Mouse (Mus musculus) ovary, postnatal 14 days (tissue): ENCODE data around the gene Gm11444.

Experiments used
- DNase-seq: peaks from one replicate; pipeline ENCODE4 v3.0.0; 2022; ENCODE audit warnings: low spot score

The Gm11444 gene

DNA sequence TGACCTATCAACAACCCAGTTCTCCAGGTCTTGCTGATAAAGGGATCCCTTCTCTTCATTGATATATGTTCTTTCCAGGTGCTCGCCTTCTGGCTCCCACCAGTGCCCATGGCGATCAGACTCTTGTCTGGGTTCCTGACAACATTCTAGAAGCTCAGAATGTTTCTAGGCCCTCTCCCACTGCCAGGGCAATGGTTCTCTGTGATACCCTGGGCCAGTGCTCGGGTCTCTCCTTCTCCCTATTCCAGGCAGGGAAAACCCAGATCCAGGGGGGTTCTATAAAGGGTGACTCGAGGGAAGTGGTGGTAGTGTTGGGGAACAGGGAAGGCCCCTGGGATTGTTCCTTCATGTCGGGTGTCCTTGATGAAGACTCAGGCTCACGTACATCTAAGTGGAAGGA, at the start of gene Gm11444:
Gene Gm11444 (minus strand): TSS at position 101 of the 400 bp plus-strand sequence.
- DNase-seq = no peak

DNA sequence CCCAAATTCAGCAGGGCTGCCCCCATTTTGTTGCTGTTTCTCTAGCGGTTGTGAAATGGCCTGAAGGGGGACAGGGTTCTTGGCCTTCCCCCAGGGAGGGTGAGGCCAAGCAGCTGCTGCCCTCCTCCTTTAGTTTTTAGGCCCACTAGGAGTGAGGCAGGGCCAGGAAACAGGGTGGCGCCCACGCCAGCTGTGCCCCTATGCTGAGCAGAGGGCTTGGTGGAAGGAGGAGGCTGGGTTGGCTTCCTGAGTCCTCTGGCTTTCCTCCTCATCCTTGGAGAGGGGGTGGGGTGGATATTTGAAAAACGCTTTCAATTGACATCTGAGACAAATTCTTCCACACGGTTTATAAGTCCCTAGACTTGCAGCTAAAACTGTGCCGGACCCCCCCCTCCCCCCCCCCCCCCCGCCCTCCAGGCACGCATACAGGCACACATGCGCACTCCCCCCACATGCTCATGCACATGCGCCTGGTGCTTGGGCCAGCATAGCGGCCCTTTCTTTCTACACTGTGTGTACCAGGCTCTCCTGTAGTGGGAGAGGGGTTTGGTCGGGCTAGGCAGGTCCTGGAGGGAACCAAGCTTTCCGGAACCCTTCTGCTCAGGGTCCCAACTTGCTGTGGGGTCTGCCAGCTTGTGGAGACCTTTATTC, 46.3 kb upstream of the Gm11444 start:
- no peak for DNase-seq

DNA sequence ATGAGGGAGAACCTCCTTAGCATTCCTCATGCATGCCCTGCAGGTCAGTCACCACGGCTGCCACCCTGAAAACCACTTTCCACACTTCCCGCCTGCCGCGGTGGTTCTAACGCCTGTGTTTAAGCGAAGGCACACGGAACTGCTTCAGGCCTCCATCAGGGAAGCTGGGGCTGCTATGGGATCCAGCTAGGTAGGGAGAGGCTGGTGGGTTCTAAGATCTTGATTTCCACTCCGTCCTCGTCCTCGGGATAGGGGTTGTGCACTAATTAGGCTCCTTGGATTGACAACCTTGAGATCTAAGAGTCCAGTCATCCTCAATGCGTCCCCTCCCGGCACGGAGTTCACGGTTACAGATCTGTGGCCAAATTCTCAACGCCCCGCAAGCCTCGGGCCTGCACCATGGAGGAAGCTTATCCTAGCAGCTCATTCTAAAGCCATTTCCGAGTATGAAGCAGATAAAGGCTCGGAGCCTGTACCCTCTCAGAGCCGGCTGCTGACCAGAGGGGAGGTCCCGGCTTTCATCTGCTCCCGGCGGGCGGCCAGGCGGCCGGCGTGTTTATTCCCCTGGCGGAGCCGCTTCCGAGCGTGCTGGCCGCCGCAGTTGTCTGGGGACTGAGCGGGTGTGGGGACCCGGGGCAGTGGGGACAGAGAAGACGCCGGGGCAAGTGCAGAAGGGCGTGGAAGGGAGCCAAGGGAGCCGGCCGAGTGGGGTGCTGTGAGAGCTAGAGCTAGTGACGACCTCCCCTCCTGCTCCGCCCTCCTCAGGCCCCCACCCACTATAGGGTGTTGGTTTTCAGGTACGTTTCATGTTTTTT, 44.8 kb upstream of the Gm11444 start:
- DNase-seq = no peak

DNA sequence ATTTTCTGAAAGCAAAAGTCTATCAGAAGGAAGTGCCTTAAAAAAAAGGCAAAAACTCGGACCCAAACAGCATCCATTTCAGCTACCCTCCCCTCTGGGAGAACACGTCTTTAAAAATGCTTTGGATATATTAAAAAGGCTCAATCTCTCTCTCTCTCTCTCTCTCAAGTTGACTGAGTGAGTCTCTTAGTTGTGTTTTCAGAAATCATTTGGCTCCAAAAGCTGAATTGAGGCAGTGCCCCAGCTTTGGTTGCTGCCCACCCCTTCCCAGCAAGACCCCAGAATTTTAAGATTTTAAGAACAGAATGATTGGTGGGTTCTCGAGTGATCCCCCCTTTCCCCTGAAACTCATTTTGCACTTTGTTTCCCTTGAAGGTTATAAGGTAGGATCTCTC, 44.0 kb upstream of the Gm11444 start:
- no peak for DNase-seq

DNA sequence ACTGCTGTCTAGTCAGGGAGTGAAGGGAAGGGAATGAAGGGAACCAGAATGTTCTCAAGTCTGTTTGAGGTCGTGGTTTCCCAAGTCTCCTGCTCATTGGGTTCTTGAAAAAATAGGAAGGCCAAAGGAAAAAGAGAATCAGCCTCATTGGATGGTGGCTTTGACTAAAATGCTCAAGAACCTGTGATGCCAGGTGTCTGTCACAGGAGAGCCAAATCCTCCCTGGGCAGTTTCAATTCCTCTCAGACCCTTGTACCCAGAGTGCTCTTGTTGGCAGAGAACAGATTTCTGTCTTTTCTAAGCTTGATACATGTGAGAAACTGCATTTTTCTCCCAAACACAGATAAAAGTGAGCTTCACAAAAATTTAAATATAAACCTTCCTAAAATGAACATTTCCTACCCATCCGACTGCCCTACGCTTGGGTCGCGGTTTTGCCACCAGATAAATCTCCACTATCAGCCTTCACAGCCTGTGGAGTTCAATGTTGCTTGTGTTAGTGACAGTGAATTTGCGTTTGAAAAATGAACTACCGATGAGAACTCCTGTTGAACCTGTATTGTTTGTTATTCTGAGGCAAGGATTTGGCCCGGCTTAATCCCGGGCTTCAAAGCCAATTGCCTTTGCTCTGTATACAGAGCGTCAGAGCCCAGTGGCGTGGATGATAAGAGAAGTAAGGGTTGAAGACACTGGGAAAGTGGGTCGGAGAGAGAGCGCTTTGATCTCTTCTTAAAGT, 43.4 kb upstream of the Gm11444 start:
- DNase-seq = no peak

DNA sequence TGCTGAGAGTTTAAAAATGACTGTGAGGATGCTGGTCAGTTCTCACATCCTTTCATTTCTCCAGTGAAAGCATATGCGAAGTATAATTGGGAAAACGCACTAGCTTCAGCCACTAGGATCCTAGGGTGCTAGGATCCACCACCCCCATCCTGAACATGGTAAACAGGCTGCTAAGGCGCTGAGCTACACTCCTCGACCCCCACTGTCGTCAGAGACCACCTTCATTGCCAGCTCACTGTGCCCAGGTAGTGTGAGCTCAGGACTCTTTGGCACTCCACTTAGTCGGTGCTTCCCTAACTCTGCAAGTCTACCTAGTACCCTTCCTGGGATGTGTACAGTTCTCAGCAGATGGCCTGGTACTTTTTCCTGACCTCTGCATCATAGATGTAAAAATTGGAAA, 42.6 kb upstream of the Gm11444 start:
- DNase-seq = no peak

DNA sequence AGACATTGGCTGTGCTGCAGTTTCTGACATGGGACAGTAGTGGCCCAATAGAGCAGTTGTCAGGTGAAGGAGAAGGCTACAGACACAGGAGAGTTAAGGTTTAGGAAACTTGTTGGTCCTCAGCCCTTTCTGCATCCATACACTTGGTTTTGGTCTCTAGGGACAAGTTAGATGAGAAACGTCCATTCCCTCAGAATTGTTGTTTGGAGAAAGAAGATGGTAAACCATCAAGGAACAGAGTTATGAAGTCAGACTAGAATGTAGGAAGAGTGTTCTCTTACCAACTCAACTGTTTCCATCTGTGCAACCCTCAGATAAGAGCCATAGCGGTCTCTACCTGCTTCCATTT, 41.5 kb upstream of the Gm11444 start:
- DNase-seq = no peak

DNA sequence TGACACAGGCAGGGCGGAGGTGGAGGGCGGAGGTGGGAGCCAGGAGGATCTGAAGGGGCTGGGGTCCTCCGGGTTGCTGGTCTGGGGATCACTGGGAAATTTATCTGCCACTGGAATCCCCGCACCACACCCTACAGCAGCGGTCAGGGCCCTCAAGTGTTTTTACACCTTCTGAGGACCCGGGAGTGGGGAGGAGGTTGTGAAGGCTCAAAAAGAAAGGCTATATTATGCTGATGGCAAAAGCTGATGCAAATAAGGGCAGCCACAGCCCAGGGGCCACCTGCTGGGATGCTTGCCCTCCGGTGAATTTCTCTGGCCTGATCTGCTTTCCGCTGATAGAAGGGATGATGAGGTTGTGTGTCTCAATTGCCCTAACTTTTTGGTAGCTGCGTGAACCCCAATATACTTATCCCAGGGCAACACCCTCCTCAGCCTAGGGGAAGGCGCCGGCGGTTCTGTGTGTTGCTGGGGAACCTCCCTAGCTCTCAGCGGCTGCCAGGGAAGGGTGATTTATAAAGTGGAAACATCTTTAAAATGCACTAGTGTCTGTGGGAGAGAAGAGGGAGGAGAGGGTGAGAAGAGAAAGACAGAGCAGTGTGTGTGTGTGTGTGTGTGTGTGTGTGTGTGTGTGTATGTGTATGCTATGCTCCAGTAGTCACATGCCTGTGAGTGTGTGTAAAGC, 41.0 kb upstream of the Gm11444 start:
- DNase-seq = no peak

DNA sequence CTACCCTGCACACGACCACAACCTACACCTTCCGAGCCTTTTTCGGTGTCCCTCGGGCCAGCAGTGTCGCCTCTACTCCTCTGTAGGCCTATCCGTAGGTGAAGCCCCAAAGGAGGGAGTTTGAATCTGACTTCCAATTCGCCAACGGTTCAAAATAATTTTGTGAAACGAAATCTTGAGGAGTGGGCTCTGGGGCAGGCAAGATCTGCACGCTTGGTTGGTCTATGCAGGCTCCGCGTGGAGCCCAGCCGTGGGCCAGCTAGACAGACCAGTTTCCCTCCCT, 40.4 kb upstream of the Gm11444 start:
- no peak for DNase-seq

DNA sequence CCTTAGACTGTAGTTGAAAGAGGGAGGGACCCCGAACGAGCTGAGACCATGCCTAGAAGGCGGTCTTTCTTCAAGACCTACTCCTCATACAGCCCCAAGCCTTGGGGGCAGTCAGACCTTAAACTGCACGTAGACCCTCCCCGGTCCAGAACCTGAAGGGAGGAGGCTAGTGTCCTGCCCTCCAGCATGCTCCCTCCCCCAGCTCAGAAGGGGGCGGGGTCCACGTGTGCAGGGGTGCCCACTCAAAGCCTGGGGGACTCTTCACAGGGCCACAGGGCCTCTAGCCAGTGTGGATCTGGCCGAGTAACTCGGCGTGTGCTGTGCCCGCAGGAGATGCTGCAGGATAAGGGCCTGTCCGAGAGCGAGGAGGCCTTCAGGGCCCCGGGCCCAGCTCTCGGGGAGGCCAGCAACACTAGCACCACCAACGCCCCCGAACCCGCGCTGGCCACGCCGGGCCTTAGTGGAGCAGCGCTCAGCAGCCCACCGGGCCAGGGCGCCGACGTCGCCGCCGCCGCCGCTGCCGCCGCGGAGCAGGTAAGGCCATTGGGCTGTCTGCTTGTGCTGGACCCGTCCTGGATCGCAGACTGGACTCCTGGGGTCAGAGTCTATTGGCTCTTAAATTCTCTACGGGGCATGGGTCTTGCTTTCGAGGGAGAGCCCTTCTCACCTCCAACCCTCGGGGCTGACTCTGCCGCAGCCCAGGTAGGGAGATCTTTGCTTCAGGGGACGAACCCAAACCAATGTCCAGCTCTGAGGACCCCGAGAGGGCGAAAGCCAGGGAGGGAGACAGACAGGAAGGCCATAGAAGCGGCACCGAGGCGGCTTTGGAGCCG, 39.8 kb upstream of the Gm11444 start:
- DNase-seq = no peak

DNA sequence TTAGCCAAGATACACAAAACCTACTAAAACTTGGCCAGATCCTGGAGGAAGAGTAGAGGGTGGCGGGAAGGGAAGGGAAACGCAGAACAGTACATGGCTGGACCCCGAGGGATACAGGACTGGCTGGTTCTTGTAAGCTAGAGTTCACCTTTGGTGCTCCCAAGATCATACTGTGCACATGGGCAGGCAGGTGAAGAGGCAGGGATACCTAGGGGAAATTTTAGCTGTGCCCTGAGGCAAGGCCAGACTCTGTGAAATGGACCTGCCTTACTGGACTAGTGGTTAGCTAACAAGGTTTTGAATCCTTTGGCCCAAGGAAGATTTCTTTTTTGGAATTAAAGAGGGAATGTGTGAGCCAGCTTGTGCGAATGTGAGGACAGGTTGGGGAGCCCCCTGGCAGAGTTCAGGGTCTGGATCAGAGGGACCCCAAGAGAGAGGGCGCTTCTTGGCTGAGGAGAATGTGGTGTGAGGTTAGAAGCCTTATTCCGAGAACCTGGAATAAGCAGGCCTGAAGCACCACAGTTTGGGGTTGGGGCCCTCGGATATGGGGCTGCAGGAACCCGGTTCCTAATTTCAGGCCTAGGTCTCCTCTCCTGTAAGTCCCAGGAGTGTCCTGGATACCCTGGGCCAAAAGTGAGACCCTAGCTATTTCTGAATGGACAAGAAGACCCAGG, 39.1 kb upstream of the Gm11444 start:
- no peak for DNase-seq

DNA sequence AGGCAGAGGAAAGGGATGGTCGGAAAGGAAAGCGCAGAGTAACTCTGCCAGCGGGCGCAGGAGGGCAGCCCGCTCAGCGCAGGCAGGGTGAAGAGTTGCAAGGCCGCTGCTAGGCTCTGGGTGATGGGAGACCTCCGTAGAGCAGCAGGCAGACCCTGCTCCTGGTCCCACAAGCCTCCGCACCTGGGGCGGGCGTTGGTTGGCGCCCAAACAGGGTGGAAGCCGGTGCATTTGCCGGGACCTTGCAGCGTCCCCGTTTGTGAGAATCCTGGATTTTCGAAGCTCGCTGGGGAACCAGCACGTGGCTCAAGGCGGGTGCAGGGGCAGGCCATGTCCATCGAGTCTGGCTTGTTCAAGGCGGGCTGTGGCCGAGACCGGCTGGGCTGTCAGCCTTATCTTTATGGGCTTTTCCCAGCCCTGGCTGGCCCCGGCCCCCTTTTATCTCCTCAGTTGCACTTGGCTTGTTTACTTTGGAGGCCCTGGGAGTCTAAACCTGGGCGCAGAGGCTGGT, 38.4 kb upstream of the Gm11444 start:
- no peak for DNase-seq

DNA sequence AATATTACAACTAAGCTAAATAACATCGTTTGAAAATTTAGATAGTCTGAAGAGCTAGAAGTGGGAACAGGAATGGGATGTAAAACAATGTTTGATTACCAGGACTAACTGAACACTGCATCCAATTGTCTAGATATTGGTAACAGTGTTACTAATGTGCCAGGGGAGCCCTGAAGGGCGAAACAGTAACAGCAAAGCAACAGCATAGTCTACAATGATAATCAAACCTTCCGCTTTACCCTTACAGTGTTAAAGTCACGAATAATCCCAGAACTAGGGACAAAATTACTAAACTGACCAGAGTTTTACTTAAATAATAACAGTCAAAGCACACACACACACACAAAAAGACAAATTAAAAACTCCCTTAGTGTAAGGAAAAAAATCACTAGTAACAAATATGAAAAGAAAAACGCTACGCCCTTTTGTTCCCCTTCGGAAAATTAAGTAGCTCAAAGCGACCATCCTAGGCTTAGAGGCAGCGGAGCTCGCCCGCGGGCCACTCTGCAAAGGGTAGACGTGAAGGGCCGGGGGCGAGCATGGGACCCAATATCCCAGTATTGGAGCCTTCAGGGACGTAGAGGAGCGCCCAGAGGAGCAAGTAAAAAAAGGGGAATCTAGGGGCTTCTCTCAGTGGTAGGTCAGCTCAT, 37.8 kb upstream of the Gm11444 start:
- DNase-seq = no peak

DNA sequence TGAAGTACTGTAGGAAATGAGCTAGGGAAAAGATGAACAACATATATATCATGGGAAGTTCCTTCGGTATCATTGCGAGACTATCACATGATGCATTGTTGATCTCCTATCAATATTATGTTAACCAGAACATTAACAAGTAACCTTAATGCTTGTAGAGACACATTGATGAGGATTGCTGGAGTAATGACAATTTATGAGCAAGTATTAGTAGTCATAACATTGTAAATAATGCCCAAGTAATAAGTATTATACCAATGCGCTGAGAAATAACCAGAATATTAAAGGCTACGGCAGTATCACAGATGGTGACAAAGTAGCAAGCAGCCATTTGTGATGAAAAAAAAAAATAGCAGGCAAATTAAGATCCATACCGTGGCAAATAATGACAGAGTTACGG, 37.1 kb upstream of the Gm11444 start:
- no peak for DNase-seq

DNA sequence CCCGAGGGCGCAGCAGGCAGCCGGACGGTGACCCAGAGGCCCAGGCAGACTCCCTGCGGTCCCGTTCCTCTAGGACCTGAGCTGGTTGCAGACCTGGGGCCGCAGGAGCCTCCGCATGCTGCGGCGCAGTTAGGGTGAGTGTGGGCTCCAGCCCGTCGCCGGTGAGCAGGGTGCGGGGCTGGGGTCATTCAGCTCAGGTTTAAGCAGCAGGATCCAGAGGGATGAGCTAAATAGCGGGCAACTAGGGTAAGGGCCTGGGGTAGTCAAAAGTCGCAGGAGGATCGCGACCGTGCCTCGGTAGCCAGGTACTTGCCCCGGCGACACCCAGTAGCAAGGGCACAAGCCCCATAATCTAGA, 36.3 kb upstream of the Gm11444 start:
- no peak for DNase-seq

DNA sequence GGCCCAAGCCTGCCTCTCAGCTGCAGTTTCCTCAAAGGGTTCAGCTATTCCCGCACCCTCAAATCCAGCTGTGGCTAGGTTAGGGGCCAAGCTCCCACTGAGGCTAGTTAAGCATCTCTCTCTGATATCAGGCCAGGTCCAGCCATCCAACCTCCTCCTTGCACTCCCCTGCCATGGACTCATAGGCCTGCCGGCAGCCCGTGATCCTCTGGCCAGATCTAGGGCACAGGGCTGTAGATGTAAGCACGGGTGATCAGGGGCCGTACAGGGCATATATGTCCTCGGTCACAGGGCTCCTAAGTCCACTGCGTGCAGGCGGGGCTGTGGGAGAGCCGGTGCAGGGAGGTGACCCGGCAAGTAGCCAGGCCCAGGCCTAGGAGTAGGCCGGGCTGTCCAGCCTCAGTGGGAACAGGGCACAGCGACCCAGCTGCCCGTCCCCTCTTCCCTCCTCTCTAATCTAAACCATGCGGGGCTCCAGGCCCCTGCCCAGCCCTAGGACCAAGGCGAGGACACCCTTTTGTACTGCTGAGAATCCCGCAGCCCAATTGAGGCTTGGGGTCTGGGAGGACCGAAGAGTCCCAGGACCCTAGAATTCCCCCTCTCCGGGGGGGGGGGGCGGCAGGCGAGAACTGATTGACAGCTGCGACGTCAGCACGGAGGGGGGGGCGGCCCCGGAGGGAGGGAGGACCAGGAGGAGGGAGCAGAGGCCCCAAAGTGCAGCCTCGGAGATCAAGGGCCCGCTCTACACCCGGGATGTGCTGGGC, 35.7 kb upstream of the Gm11444 start, which contains the start of gene Tbx4:
Gene Tbx4 (plus strand): TSS at position 758 of the 764 bp plus-strand sequence.
- no peak for DNase-seq

DNA sequence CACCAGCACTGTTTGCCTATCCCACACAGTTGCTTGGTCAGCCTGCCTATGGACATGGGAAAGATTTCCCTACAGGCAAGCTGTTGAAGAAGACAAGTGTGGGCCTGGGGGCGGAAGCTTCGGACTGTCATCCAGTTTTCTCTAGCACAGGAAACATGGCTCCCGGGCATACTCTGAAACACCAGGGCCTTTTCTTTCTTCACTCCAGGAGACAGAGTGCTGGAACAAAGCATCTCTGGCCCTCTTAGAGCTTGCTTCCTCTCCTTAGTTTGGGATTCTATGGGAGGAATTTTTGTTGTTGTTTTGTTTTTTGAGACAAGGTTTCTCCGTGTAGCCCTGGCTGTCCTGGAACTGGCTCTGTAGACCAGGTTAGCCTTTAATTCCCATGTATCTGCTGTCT, 34.4 kb upstream of the Gm11444 start:
- no peak for DNase-seq

DNA sequence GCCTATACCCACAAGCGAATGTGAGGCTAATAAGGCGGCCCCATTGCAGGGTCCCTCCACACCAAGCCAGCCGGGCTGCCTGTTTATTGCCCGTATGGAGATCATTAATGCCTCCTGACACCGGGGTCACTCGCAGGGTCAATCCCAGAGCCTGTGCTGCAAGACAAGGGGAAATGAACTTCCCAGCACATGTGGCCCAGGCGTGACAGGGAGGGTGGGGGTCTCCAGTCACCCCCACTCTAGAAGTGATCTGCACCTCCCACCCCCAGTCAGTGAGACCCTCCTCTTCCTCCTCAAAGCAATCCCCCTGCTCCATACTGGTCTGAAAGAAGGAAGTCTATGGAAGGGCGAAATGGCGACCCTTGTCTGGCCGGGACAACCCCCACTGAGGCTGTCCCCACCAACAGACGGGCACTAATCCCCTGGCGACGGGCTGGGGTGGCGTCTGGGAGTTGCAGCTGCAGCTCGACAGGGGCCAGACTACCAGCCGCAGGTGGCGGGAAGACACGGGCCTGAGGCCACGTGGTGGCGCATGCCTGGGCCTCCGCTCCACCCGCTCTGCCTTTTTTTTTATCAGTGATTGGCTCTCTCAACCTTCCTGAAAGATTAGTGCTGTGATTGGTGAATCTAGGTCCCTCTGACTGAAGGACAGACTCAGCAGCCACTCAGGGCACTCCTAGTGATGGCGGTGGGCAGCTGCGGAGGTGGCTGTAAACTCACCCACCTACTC, 26.1 kb upstream of the Gm11444 start:
- DNase-seq = no peak

DNA sequence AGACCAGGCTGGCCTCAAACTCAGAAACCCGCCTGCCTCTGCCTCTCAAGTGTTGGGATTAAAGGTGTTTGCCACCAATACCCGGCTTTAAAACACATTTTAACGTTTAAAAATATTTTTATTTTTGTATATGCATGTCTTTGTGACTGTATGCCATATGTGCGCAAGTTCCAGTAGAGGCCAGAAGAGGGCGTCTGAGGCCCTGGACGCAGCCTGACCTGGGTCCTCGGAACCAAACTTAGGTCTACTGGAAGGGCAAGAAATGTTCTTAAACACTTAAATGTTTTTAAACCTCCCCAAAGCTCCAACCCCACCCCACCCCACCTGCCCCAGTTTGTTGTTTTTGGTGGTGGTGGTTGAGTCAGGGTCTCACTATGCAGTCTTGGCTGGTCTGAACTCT, 14.2 kb upstream of the Gm11444 start:
- no peak for DNase-seq
